Mouse (Mus musculus) hindbrain, embryonic 11.5 days (tissue): ENCODE measurements around the gene Upk1b. TPM values are rescaled to one million over a fixed set of nuclear protein-coding genes. Genes with fewer than 3 reads are reported as not detected.

ENCODE experiments used
- ATAC-seq: fragments of 200-750 bp; cut with Nextera tagmentation; 2 replicates; pipeline ENCODE4 v1.8.0; 2017; ENCODE audit warnings: mild to moderate bottlenecking, moderate TSS enrichment, moderate library complexity; ENCODE audit not compliant: low FRiP score
- DNase-seq: peaks from one replicate; pipeline ENCODE4 v3.0.0-alpha.2; 2015; ENCODE audit warnings: low spot score
- H3K27ac ChIP-seq: fragments of 300-500 bp; sonication (generic); 2 replicates; pipeline ENCODE4 v1.5.1; 2014; ENCODE audit warnings: mild to moderate bottlenecking, low read depth, low read length
- H3K27me3 ChIP-seq: fragments of 300-500 bp; sonication (generic); 2 replicates; pipeline ENCODE4 v1.6.1; 2014; ENCODE audit warnings: mild to moderate bottlenecking, low read length, moderate library complexity, mixed read lengths; ENCODE audit not compliant: control insufficient read depth, insufficient read depth
- H3K36me3 ChIP-seq: fragments of 300-500 bp; sonication (generic); 2 replicates; pipeline ENCODE4 v1.6.1; 2014; ENCODE audit warnings: mild to moderate bottlenecking, low read length, moderate library complexity, mixed read lengths; ENCODE audit not compliant: control insufficient read depth, insufficient read depth
- H3K4me1 ChIP-seq: fragments of 300-500 bp; sonication (generic); replicated peaks from 2 replicates; pipeline ENCODE4 v1.6.1; 2014; ENCODE audit warnings: low read length, mixed read lengths; ENCODE audit not compliant: control insufficient read depth, insufficient read depth
- H3K4me2 ChIP-seq: fragments of 300-500 bp; sonication (generic); replicated peaks from 2 replicates; pipeline ENCODE4 v1.6.1; 2014; ENCODE audit warnings: mild to moderate bottlenecking, low read depth, low read length
- H3K4me3 ChIP-seq: fragments of 300-500 bp; sonication (generic); 2 replicates; pipeline ENCODE4 v1.5.1; 2014; ENCODE audit warnings: low read depth, low read length
- H3K9ac ChIP-seq: fragments of 300-500 bp; sonication (generic); 2 replicates; pipeline ENCODE4 v1.6.1; 2014; ENCODE audit warnings: low read depth, low read length
- H3K9me3 ChIP-seq: fragments of 300-500 bp; sonication (generic); 2 replicates; pipeline ENCODE4 v1.6.1; 2016; ENCODE audit warnings: low read length; ENCODE audit not compliant: control insufficient read depth
- WGBS: fragments of 180-500 bp; shearing (Covaris S2); extraction: QIAGEN DNeasy Blood & Tissue Kit; methylation state at CpG from one replicate; pipeline ENCODE4 v1.1.7; 2014; 5-methylcytosine and 5-hydroxymethylcytosine counted together
- polyA plus RNA-seq: library from polyadenylated mRNA; unstranded; fragments of >200 nt; fragmentation: Nextera tagmentation; extraction: Ambion mirVana; gene quantifications from 2 replicates; pipeline ENCODE4 v1.2.1, GENCODE M21; 2014

The Upk1b gene
- polyA plus RNA-seq, 1 experiment from 2014 or later: 4.6 TPM

GRCm38 (mm10) chr16:38758104-38758861 is 41.8 kb downstream of the Upk1b start:
- no peak overlapping the region for H3K27ac ChIP-seq
- H3K27me3 ChIP-seq: no peaks in the 10 kb centered on the region
- ATAC-seq: no peak
- WGBS: 82% methylated on average over 12 of the region's 12 CpGs
- no peak overlapping the region for H3K9ac ChIP-seq
- H3K4me3 ChIP-seq: no peak overlapping the region
- H3K4me2 ChIP-seq: no peak overlapping the region
- no peaks in the 10 kb centered on the region for H3K36me3 ChIP-seq
- H3K9me3 ChIP-seq: no peaks in the 10 kb centered on the region
- no peaks in the 10 kb centered on the region for H3K4me1 ChIP-seq
- no peak for DNase-seq

GRCm38 (mm10) chr16:38757626-38758025 is 42.5 kb downstream of the Upk1b start:
- Histone ChIP-seq H3K4me1 (0 out of 2 replicates have a peak, but pooled peaks cover 2% of the 10 kb centered on the region), H3K9ac (no peak overlapping the region), H3K9me3 (no peaks in the 10 kb centered on the region), H3K4me3 (no peak overlapping the region), H3K27me3 (no peaks in the 10 kb centered on the region), H3K4me2 (no peak overlapping the region), H3K36me3 (no peaks in the 10 kb centered on the region), H3K27ac (no peak overlapping the region)
- 95% methylated on average over 19 of the region's 19 CpGs for WGBS
- DNase-seq (no peak), ATAC-seq (no peak)

GRCm38 (mm10) chr16:38756572-38756971 is 43.6 kb downstream of the Upk1b start:
- Histone ChIP-seq H3K4me1 (0 out of 2 replicates have a peak, but pooled peaks cover 2% of the 10 kb centered on the region), H3K27ac (no peak overlapping the region), H3K9ac (no peak overlapping the region), H3K9me3 (no peaks in the 10 kb centered on the region), H3K4me3 (no peak overlapping the region), H3K4me2 (no peak overlapping the region), H3K36me3 (no peaks in the 10 kb centered on the region), H3K27me3 (no peaks in the 10 kb centered on the region)
- DNase-seq: no peak
- WGBS: 82% methylated on average over 4 of the region's 4 CpGs
- no peak for ATAC-seq

GRCm38 (mm10) chr16:38756177-38756503 is 44.0 kb downstream of the Upk1b start:
- no peaks in the 10 kb centered on the region for H3K36me3 ChIP-seq
- no peak overlapping the region for H3K4me2 ChIP-seq
- H3K27me3 ChIP-seq: no peaks in the 10 kb centered on the region
- 69% methylated on average over 5 of the region's 5 CpGs for WGBS
- no peaks in the 10 kb centered on the region for H3K9me3 ChIP-seq
- no peak for ATAC-seq
- no peak for DNase-seq
- no peak overlapping the region for H3K27ac ChIP-seq
- no peak overlapping the region for H3K4me3 ChIP-seq
- 0 out of 2 replicates have a peak, but pooled peaks cover 2% of the 10 kb centered on the region for H3K4me1 ChIP-seq
- no peak overlapping the region for H3K9ac ChIP-seq

GRCm38 (mm10) chr16:38755452-38756176 is 44.5 kb downstream of the Upk1b start:
- Histone ChIP-seq H3K27me3 (no peaks in the 10 kb centered on the region), H3K36me3 (no peaks in the 10 kb centered on the region), H3K4me3 (no peak overlapping the region), H3K27ac (no peak overlapping the region), H3K4me1 (0 out of 2 replicates have a peak, but pooled peaks cover 2% of the 10 kb centered on the region), H3K9me3 (no peaks in the 10 kb centered on the region), H3K4me2 (no peak overlapping the region), H3K9ac (no peak overlapping the region)
- ATAC-seq: no peak
- 77% methylated on average over 7 of the region's 7 CpGs for WGBS
- DNase-seq: no peak

- WGBS: 58% methylated on average over 11 of the region's 11 CpGs
- Histone ChIP-seq H3K4me1 (0 out of 2 replicates have a peak, but pooled peaks cover 2% of the 10 kb centered on the region), H3K4me3 (no peak overlapping the region), H3K9me3 (no peaks in the 10 kb centered on the region), H3K4me2 (no peak overlapping the region), H3K9ac (no peak overlapping the region), H3K27me3 (no peaks in the 10 kb centered on the region), H3K36me3 (no peaks in the 10 kb centered on the region), H3K27ac (no peak overlapping the region)
- DNase-seq (peak; percentile 27), ATAC-seq (no peak)
Observed at GRCm38 (mm10) chr16:38753631-38754030, 46.5 kb downstream of the Upk1b start.

- no peak overlapping the region for H3K4me3 ChIP-seq
- H3K27me3 ChIP-seq: no peaks in the 10 kb centered on the region
- H3K9ac ChIP-seq: no peak overlapping the region
- ATAC-seq (no peak), DNase-seq (no peak)
- H3K9me3 ChIP-seq: no peaks in the 10 kb centered on the region
- H3K27ac ChIP-seq: no peak overlapping the region
- 81% methylated on average over 6 of the region's 6 CpGs for WGBS
- H3K4me1 ChIP-seq: 0 out of 2 replicates have a peak, but pooled peaks cover 2% of the 10 kb centered on the region
- no peaks in the 10 kb centered on the region for H3K36me3 ChIP-seq
- no peak overlapping the region for H3K4me2 ChIP-seq
Observed at GRCm38 (mm10) chr16:38750803-38751202, 49.3 kb downstream of the Upk1b start.

GRCm38 (mm10) chr16:38743941-38744673 is 56.0 kb downstream of the Upk1b start:
- DNase-seq (no peak), ATAC-seq (no peak)
- H3K4me1 ChIP-seq: no peaks in the 10 kb centered on the region
- no peaks in the 10 kb centered on the region for H3K9me3 ChIP-seq
- WGBS: 83% methylated on average over 10 of the region's 10 CpGs
- no peak overlapping the region for H3K9ac ChIP-seq
- H3K27me3 ChIP-seq: no peaks in the 10 kb centered on the region
- H3K4me2 ChIP-seq: no peak overlapping the region
- H3K27ac ChIP-seq: no peak overlapping the region
- no peaks in the 10 kb centered on the region for H3K36me3 ChIP-seq
- H3K4me3 ChIP-seq: no peak overlapping the region
